Mouse (Mus musculus) neural tube, embryonic 14.5 days (tissue): Measurements from ENCODE around the gene Mrps35. TPM values are rescaled to one million over a fixed set of nuclear protein-coding genes. Genes with fewer than 3 reads are reported as not detected.

Experiments
- ATAC-seq: fragments of 200-750 bp; cut with Nextera tagmentation; 2 replicates; pipeline ENCODE4 v1.8.0; 2017; ENCODE audit warnings: low read depth, mild to moderate bottlenecking, moderate TSS enrichment, moderate library complexity
- H3K27ac ChIP-seq: fragments of 300-500 bp; sonication (generic); 2 replicates; pipeline ENCODE4 v1.5.1; 2014; ENCODE audit warnings: low read depth, mild to moderate bottlenecking, control low read depth, low read length, moderate library complexity, mixed read lengths
- H3K27me3 ChIP-seq: fragments of 300-500 bp; sonication (generic); 2 replicates; pipeline ENCODE4 v1.6.1; 2014; ENCODE audit warnings: low read length; ENCODE audit not compliant: control insufficient read depth, insufficient read depth
- H3K36me3 ChIP-seq: fragments of 300-500 bp; sonication (generic); 2 replicates; pipeline ENCODE4 v1.6.1; 2014; ENCODE audit warnings: low read length, mixed read lengths; ENCODE audit not compliant: control insufficient read depth, insufficient read depth
- H3K4me1 ChIP-seq: fragments of 300-500 bp; sonication (generic); 2 replicates; pipeline ENCODE4 v1.6.1; 2014; ENCODE audit warnings: low read length; ENCODE audit not compliant: control insufficient read depth, insufficient read depth
- H3K4me2 ChIP-seq: fragments of 300-500 bp; sonication (generic); 2 replicates; pipeline ENCODE4 v1.6.1; 2014; ENCODE audit warnings: mild to moderate bottlenecking, low read depth, low read length, control low read depth
- H3K4me3 ChIP-seq: fragments of 300-500 bp; sonication (generic); 2 replicates; pipeline ENCODE4 v1.5.1; 2014; ENCODE audit warnings: low read depth, low read length, control low read depth, mixed read lengths
- H3K9ac ChIP-seq: fragments of 300-500 bp; sonication (generic); replicated peaks from 2 replicates; pipeline ENCODE4 v1.6.1; 2014; ENCODE audit warnings: low read depth, mild to moderate bottlenecking, control low read depth, low read length, mixed read lengths
- H3K9me3 ChIP-seq: fragments of 300-500 bp; sonication (generic); 2 replicates; pipeline ENCODE4 v1.6.1; 2016; ENCODE audit warnings: low read length; ENCODE audit not compliant: control insufficient read depth
- WGBS: fragments of 180-500 bp; shearing (Covaris S2); extraction: QIAGEN DNeasy Blood & Tissue Kit; methylation state at CpG from one replicate; pipeline ENCODE4 v1.1.7; 2014; 5-methylcytosine and 5-hydroxymethylcytosine counted together
- polyA plus RNA-seq: library from polyadenylated mRNA; unstranded; fragments of >200 nt; fragmentation: Nextera tagmentation; extraction: Ambion mirVana; gene quantifications from 2 replicates; pipeline ENCODE4 v1.2.1, GENCODE M21; 2014

The Mrps35 gene
- polyA plus RNA-seq, 1 experiment from 2014 or later: 82.3 TPM

- H3K4me2 ChIP-seq: no peak overlapping the region
- ATAC-seq: no peak
- no peaks in the 10 kb centered on the region for H3K27me3 ChIP-seq
- no peak overlapping the region for H3K4me3 ChIP-seq
- no peaks in the 10 kb centered on the region; the same call in 1 of the 2 replicates for H3K36me3 ChIP-seq
- no peak overlapping the region for H3K27ac ChIP-seq
- WGBS: 88% methylated on average over 3 of the region's 3 CpGs
- H3K9me3 ChIP-seq: no peaks in the 10 kb centered on the region
- H3K4me1 ChIP-seq: no peaks in the 10 kb centered on the region
- H3K9ac ChIP-seq: no peak overlapping the region
Observed at GRCm38 (mm10) chr6:147102293-147102692, 59.7 kb downstream of the Mrps35 start.

- WGBS: 88% methylated on average over 1 of the region's 1 CpGs
- no peak; the same call in 1 of the 2 replicates for ATAC-seq
- Histone ChIP-seq H3K36me3 (peaks cover 18% of the 10 kb centered on the region), H3K4me1 (no peaks in the 10 kb centered on the region), H3K4me3 (no peak overlapping the region), H3K27me3 (no peaks in the 10 kb centered on the region), H3K27ac (no peak overlapping the region), H3K9ac (no peak overlapping the region), H3K4me2 (no peak overlapping the region), H3K9me3 (no peaks in the 10 kb centered on the region)
Observed at GRCm38 (mm10) chr6:147105529-147105928, 63.0 kb downstream of the Mrps35 start.

GRCm38 (mm10) chr6:147106716-147107115, 64.2 kb downstream of the Mrps35 start:
- Histone ChIP-seq H3K4me1 (no peaks in the 10 kb centered on the region), H3K4me2 (no peak overlapping the region), H3K9me3 (no peaks in the 10 kb centered on the region), H3K9ac (no peak overlapping the region), H3K27me3 (no peaks in the 10 kb centered on the region), H3K36me3 (peaks cover 19% of the 10 kb centered on the region), H3K4me3 (no peak overlapping the region), H3K27ac (no peak overlapping the region)
- no peak for ATAC-seq
- WGBS: 97% methylated on average over 6 of the region's 6 CpGs

GRCm38 (mm10) chr6:147109283-147109682, 66.7 kb downstream of the Mrps35 start:
- WGBS: 93% methylated on average over 7 of the region's 7 CpGs
- Histone ChIP-seq H3K36me3 (peaks cover 19% of the 10 kb centered on the region), H3K4me3 (no peak overlapping the region), H3K9me3 (no peaks in the 10 kb centered on the region), H3K4me1 (no peaks in the 10 kb centered on the region), H3K4me2 (no peak overlapping the region), H3K9ac (no peak overlapping the region), H3K27ac (no peak overlapping the region), H3K27me3 (no peaks in the 10 kb centered on the region)
- no peak for ATAC-seq

- no peak overlapping the region for H3K27ac ChIP-seq
- no peaks in the 10 kb centered on the region for H3K27me3 ChIP-seq
- H3K4me3 ChIP-seq: no peak overlapping the region
- no peak overlapping the region for H3K4me2 ChIP-seq
- H3K36me3 ChIP-seq: no peaks in the 10 kb centered on the region; the same call in 1 of the 2 replicates
- no peaks in the 10 kb centered on the region for H3K4me1 ChIP-seq
- H3K9ac ChIP-seq: no peak overlapping the region
- ATAC-seq: peak; percentile 84
- no peaks in the 10 kb centered on the region for H3K9me3 ChIP-seq
- WGBS: 6% methylated on average over 10 of the region's 10 CpGs
Observed at GRCm38 (mm10) chr6:147116579-147116978, 74.0 kb downstream of the Mrps35 start.

GRCm38 (mm10) chr6:147117764-147118163, 75.2 kb downstream of the Mrps35 start:
- WGBS: 95% methylated on average over 7 of the region's 7 CpGs
- no peak overlapping the region for H3K4me3 ChIP-seq
- no peaks in the 10 kb centered on the region for H3K9me3 ChIP-seq
- H3K9ac ChIP-seq: no peak overlapping the region
- no peaks in the 10 kb centered on the region for H3K4me1 ChIP-seq
- H3K36me3 ChIP-seq: no peaks in the 10 kb centered on the region
- H3K27me3 ChIP-seq: no peaks in the 10 kb centered on the region
- H3K4me2 ChIP-seq: no peak overlapping the region
- no peak for ATAC-seq
- H3K27ac ChIP-seq: no peak overlapping the region

GRCm38 (mm10) chr6:147118190-147118589, 75.6 kb downstream of the Mrps35 start:
- no peaks in the 10 kb centered on the region for H3K4me1 ChIP-seq
- H3K4me2 ChIP-seq: no peak overlapping the region
- H3K27me3 ChIP-seq: no peaks in the 10 kb centered on the region
- ATAC-seq: no peak
- H3K27ac ChIP-seq: no peak overlapping the region
- no peaks in the 10 kb centered on the region for H3K36me3 ChIP-seq
- H3K9ac ChIP-seq: no peak overlapping the region
- H3K9me3 ChIP-seq: no peaks in the 10 kb centered on the region
- H3K4me3 ChIP-seq: no peak overlapping the region
- WGBS: 93% methylated on average over 3 of the region's 3 CpGs

- H3K9me3 ChIP-seq: no peaks in the 10 kb centered on the region
- no peak overlapping the region for H3K27ac ChIP-seq
- no peak overlapping the region for H3K9ac ChIP-seq
- no peaks in the 10 kb centered on the region for H3K27me3 ChIP-seq
- no peak overlapping the region for H3K4me2 ChIP-seq
- H3K36me3 ChIP-seq: no peaks in the 10 kb centered on the region
- no peak overlapping the region for H3K4me3 ChIP-seq
- 59% methylated on average over 6 of the region's 6 CpGs for WGBS
- H3K4me1 ChIP-seq: no peaks in the 10 kb centered on the region
- ATAC-seq: no peak
Observed at GRCm38 (mm10) chr6:147121320-147121719, 78.8 kb downstream of the Mrps35 start.
